Mouse (Mus musculus) small intestine, adult 2 months (tissue): Measurements from ENCODE around the gene Sntg2. TPM values are rescaled to one million over a fixed set of nuclear protein-coding genes. Genes with fewer than 3 reads are reported as not detected.

Experiments
- H3K27ac ChIP-seq: fragments of 200-500 bp; 2 replicates; pipeline ENCODE4 v1.5.1; 2012; ENCODE audit warnings: low read depth, low read length, control low read depth, inconsistent platforms; ENCODE audit not compliant: insufficient read depth
- H3K27me3 ChIP-seq: fragments of 200-500 bp; 2 replicates; pipeline ENCODE4 v1.6.1; 2012; ENCODE audit warnings: mild to moderate bottlenecking, moderate library complexity, low read length, inconsistent platforms; ENCODE audit not compliant: control insufficient read depth, insufficient read depth
- H3K36me3 ChIP-seq: fragments of 200-500 bp; 2 replicates; pipeline ENCODE4 v1.6.1; 2012; ENCODE audit warnings: mild to moderate bottlenecking, low read length, control low read depth, inconsistent platforms; ENCODE audit not compliant: control insufficient read depth, insufficient read depth
- H3K4me1 ChIP-seq: fragments of 200-500 bp; 2 replicates; pipeline ENCODE4 v1.6.1; 2012; ENCODE audit warnings: low read length, inconsistent platforms, mixed read lengths; ENCODE audit not compliant: control insufficient read depth, insufficient read depth, insufficient read length
- H3K4me3 ChIP-seq: fragments of 200-500 bp; 2 replicates; pipeline ENCODE4 v1.5.1; 2012; ENCODE audit warnings: low read depth, mild to moderate bottlenecking, control low read depth, inconsistent platforms, low read length, moderate library complexity
- CTCF ChIP-seq: fragments of 200-500 bp; IDR thresholded peaks from 2 replicates; pipeline ENCODE4 v1.5.1; 2012; ENCODE audit warnings: low read depth, mild to moderate bottlenecking, control low read depth, inconsistent platforms, low read length, moderate library complexity, mixed read lengths; ENCODE audit not compliant: insufficient replicate concordance, insufficient read length; ENCODE audit errors: extremely low read depth
- POLR2A ChIP-seq: fragments of 200-500 bp; IDR thresholded peaks from 2 replicates; pipeline ENCODE4 v1.6.1; 2012; ENCODE audit warnings: low read depth, mild to moderate bottlenecking, control low read depth, inconsistent platforms, low read length, moderate library complexity
- WGBS: fragments of 180-500 bp; shearing (Covaris S2); methylation state at CpG from one replicate; pipeline ENCODE4 v1.1.7; 2018; 5-methylcytosine and 5-hydroxymethylcytosine counted together
- polyA plus RNA-seq: library from polyadenylated mRNA; depleted of rRNA; stranded (reverse); fragments of >200 nt; gene quantifications from 2 replicates; pipeline ENCODE4 v1.2.3, GENCODE M21; 2012

The Sntg2 gene
- polyA plus RNA-seq, 1 experiment, result 3.5 TPM

DNA sequence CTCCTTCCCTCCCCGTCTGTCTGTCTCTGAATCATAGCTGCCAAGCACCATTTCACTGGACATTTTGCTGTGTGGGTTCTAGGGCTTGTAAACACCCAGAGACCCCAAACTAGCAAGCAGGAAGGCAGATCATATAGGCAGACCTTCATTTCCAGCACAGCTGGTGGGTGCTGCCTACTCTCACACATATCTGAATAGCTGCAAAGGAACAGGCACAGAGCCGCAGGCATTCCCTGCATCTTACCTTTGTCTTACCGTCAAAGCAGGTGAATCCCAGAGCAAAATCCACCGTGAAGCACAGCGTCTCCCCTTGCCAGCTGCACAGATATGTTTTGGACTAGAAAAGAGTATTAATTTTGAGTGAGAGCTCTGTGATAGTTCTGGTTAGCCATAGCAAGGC, 172.1 kb downstream of the Sntg2 start:
- Histone ChIP-seq H3K4me1 (no peaks in the 10 kb centered on the region), H3K27me3 (no peaks in the 10 kb centered on the region), H3K27ac (no peak overlapping the region), H3K4me3 (no peak overlapping the region), H3K36me3 (no peaks in the 10 kb centered on the region)
- TF ChIP-seq CTCF (no peak), POLR2A (no peak)
- WGBS, result 74% methylated on average over 5 of the region's 5 CpGs

DNA sequence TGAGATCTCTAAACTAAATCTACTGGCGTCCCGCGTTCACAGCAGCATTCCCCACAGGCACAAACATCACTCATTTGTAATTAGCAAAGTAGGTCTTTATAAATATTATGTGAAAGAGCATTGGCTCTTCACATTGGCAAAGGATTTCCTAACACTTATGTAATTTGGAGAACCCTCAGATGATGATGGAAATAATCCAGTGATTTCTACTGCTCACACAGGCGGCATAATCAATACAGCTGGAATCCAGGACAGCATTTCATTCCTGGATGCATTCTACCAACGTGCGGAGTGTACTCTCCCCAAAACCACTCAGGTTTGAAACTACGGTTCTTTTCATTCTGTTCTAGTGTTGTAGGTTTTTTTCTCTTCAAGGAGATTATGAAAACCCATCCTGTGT, 172.6 kb downstream of the Sntg2 start:
- Histone ChIP-seq H3K4me3 (no peak overlapping the region), H3K27me3 (no peaks in the 10 kb centered on the region), H3K36me3 (no peaks in the 10 kb centered on the region), H3K27ac (no peak overlapping the region), H3K4me1 (no peaks in the 10 kb centered on the region)
- TF ChIP-seq CTCF, result no peak
- TF ChIP-seq POLR2A, result no peak
- 75% methylated on average over 7 of the region's 7 CpGs for WGBS

DNA sequence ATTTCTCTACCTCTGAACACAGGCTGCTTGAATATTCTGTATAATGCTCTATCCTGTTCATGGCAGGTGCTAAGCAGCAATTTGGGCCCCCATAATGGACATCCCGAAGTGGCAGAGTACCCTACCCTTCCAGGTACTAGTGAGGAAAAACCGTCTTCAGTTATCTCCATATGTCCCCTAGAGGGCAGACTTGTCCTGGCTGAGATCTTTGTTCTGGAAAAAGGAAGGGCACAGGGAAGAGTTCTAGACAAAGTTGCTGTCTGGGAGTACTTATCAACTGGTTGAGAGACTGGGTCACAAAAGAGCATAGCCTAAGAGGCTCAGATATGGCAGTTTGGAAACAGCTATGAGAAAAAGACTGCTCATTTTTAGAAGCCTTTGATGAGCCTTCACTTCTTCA, 173.4 kb downstream of the Sntg2 start:
- TF ChIP-seq CTCF, result no peak
- TF ChIP-seq POLR2A, result no peak
- 15% methylated on average over 2 of the region's 2 CpGs for WGBS
- no peak overlapping the region for H3K27ac ChIP-seq
- no peaks in the 10 kb centered on the region for H3K4me1 ChIP-seq
- no peak overlapping the region for H3K4me3 ChIP-seq
- no peaks in the 10 kb centered on the region for H3K27me3 ChIP-seq
- no peaks in the 10 kb centered on the region for H3K36me3 ChIP-seq

DNA sequence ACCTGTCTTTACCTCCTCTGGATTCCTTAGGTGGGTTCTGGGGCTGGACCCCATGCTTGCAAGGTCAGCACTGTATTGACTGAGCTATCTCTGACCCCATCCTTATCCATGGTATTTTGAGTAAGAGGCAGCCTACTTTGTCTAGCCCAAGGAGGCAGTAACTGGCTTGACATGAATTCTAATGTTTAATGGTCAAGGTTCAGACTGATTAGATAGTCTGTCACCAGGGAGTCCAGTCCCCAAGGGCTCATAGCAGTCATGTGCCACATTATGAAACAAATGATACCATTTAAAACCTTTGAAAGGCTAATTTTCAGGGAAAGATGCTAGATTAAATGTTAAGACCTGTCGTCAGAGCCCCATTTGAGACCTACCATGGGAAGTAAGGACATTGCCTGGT, 174.9 kb downstream of the Sntg2 start:
- H3K36me3 ChIP-seq, result no peaks in the 10 kb centered on the region
- H3K27ac ChIP-seq, result no peak overlapping the region
- no peaks in the 10 kb centered on the region for H3K4me1 ChIP-seq
- WGBS, result 35% methylated on average over 1 of the region's 1 CpGs
- no peak overlapping the region for H3K4me3 ChIP-seq
- no peaks in the 10 kb centered on the region for H3K27me3 ChIP-seq
- TF ChIP-seq POLR2A, result no peak
- TF ChIP-seq CTCF, result no peak

DNA sequence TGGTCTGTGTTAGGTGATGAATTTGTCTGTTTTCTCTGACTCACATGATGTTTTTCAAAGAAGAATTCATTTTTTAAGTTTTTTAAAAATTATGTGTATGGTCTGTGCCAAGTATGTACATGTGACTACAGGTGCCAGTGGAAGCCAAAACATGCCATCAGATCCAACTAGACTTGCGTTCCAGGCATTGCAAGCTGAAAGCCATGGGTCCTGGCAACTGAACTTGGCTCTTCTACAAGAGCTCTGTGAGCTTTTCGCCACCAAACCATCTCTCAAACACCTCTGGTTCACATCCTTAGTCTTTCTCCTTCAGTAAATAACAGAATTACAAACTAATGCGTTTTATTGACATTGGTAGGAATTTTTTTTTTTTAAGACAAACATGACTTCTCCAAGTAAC, 191.5 kb downstream of the Sntg2 start:
- no peak overlapping the region for H3K4me3 ChIP-seq
- H3K27ac ChIP-seq, result no peak overlapping the region
- TF ChIP-seq POLR2A (no peak), CTCF (no peak)
- H3K36me3 ChIP-seq, result no peaks in the 10 kb centered on the region
- WGBS, result 64% methylated on average over 3 of the region's 3 CpGs
- no peaks in the 10 kb centered on the region for H3K4me1 ChIP-seq
- H3K27me3 ChIP-seq, result no peaks in the 10 kb centered on the region

DNA sequence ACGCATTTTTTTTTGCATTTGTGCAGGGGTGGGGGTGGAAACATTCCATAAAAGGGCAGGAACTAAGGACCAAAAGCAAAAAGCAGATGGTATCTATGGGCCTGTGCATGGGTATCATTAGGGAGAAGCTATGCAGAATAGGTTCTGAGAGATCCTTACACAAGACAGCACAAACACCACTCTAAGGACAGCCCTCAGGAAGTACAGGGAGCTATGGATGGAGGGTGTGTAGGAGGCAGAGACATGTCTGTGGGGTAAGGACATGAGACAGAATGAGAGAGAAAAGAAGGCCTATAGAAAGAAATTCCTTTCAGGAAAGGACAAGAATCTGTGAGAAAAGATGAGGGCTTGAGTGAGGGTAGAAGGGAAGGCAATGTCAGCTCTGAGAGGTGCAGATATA, 193.6 kb downstream of the Sntg2 start:
- H3K27ac ChIP-seq, result no peak overlapping the region
- no peak for TF ChIP-seq POLR2A
- no peak for TF ChIP-seq CTCF
- H3K27me3 ChIP-seq, result no peaks in the 10 kb centered on the region
- H3K4me3 ChIP-seq, result no peak overlapping the region
- 81% methylated on average over 1 of the region's 1 CpGs for WGBS
- no peaks in the 10 kb centered on the region for H3K36me3 ChIP-seq
- no peaks in the 10 kb centered on the region for H3K4me1 ChIP-seq

DNA sequence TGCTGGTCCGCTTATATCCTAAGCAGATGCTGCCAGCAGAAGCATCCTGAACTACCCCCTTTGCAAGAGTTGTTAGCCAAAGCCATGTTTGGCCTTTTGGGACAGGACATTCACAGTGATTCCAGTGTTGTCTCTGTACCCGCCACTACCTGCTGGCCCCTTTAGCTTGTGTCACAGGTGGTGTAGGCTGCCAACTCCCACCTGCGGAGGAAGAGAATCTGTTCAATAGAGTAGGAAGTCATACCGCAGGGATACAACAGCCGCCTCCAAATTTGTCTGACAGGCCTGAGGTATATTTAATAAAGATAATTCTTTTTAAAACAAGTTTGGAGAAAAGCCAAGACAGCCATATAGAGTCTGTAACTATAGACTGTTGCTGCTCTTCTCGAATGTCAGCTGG, 195.2 kb downstream of the Sntg2 start:
- no peak overlapping the region for H3K4me3 ChIP-seq
- 76% methylated on average over 6 of the region's 6 CpGs for WGBS
- H3K27me3 ChIP-seq, result no peaks in the 10 kb centered on the region
- H3K27ac ChIP-seq, result no peak overlapping the region
- H3K36me3 ChIP-seq, result no peaks in the 10 kb centered on the region
- H3K4me1 ChIP-seq, result no peaks in the 10 kb centered on the region
- TF ChIP-seq POLR2A, result no peak
- TF ChIP-seq CTCF, result no peak

DNA sequence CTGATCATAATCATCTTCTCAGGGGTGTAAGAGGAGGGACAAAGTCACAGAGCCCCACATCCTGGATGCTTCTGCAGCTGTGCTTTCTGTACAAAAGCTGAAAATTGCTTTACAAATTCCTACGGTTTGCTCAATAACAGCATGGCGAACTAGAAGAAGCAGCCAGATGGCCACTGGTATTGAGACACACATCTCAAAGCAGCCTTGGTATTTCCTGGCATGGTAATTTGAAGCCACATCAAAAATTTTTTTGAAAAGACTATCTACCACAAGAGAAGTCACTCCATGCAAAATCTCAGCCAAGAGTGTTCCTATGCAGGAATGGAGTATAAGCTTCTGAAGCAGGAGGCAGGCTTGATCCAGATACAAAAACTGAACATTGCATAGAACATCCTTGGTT, 195.6 kb downstream of the Sntg2 start:
- WGBS, result 91% methylated on average over 2 of the region's 2 CpGs

More for the DNA sequence above, 195.6 kb downstream of the Sntg2 start:
- no peaks in the 10 kb centered on the region for H3K4me1 ChIP-seq
- H3K36me3 ChIP-seq, result no peaks in the 10 kb centered on the region
- TF ChIP-seq CTCF, result no peak
- no peak for TF ChIP-seq POLR2A
- H3K4me3 ChIP-seq, result no peak overlapping the region
- no peaks in the 10 kb centered on the region for H3K27me3 ChIP-seq
- H3K27ac ChIP-seq, result no peak overlapping the region
